Mouse (Mus musculus): Measurements from ENCODE around the gene Mmab. TPM values are rescaled to one million over a fixed set of nuclear protein-coding genes. Genes with fewer than 3 reads are reported as not detected.

The Mmab gene
- polyA plus RNA-seq (2015; fragmentation: Nextera tagmentation; extraction: Ambion mirVana): 19.7 and 24.3 TPM in 2 replicates

DNA sequence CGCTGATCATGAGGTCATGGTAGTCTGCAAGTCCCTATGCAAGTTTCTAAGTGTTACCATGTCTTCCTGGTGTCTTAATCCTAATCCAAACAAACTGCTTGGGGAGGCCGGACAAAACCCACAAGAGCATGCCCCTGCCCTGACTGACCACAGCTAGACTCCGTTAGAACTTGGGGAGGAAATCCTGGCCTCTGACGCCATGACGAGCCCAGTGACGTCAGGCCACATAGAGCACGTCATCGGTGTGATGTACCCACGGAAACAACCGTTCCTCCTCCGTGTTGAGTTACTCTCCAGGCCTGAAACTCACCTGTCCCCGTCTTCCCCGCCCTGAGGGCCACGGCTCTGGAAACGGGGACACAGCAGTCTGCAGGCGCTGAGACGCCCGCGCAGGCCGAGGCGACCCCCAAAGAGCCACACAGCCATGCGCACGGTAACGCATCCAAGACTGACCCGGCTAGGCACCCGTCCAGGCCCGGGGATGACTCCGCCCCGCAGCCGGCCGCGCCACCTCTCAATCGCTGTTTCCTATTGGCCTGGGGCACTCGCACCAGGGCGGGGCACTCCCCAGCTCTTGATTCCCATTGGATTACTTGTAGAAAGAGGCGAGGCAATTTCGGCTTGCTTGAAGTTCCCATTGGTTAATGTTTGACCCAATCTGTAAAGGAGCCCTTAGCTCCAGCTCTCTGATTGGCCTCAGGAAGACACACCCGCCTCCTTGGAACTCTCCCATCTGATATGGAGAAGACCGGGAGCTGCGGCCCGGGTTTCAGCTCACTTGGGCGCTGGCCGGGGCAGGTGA is at the start of gene Mmab, which contains the start of gene Mvk:
Gene Mmab (minus strand): TSS at position 495 of the 802 bp plus-strand sequence.
Gene Mvk (plus strand): TSS at position 704 of the 802 bp plus-strand sequence.
- H3K27ac ChIP-seq: peak within 1 kb of the TSS; percentile 69
- peak within 1 kb of the TSS; percentile 84 for H3K9ac ChIP-seq
- peaks cover 12% of the 10 kb centered on the region for H3K4me1 ChIP-seq (replicated peaks)
- peak; percentile 98 for ATAC-seq (replicated peaks; ENCODE audit: insufficient number of reproducible peaks, insufficient read depth, low FRiP score, low read depth)
- peak within 1 kb of the TSS; percentile 90 for H3K4me3 ChIP-seq
- WGBS: 3% methylated on average over 43 of the region's 43 CpGs
- no peaks in the 10 kb centered on the region for H3K27me3 ChIP-seq
- H3K36me3 ChIP-seq: 0 out of 2 replicates have a peak, but pooled peaks cover 4% of the 10 kb centered on the region
- H3K4me2 ChIP-seq: peak within 1 kb of the TSS; percentile 90
- H3K9me3 ChIP-seq (replicated peaks): no peaks in the 10 kb centered on the region

DNA sequence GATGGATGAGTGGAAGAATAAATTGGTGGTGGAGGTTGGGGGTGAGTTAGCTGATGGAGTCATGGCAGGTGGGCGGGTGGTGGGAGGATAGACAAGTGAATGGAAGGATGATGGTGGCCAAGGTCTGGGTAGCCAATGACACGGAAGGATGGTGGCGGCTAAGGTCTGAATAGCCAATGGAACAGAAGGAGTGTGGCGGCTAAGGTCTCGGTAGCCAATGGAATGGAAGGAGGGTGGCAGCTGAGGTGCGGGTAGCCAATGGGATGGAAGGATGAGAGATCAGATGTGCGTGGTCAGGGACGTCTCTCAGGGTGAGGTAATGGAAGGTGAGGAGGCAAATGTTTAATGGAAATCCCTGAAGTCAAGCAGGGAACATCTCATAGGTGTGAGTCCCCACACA is 46.4 kb upstream of the Mmab start:
- ATAC-seq (replicated peaks; ENCODE audit: insufficient number of reproducible peaks, insufficient read depth, low FRiP score, low read depth): no peak
- Histone ChIP-seq H3K4me2 (no peak overlapping the region), H3K27me3 (no peaks in the 10 kb centered on the region), H3K36me3 (no peaks in the 10 kb centered on the region), H3K4me3 (no peak overlapping the region), H3K27ac (no peak overlapping the region), H3K9ac (no peak overlapping the region), H3K4me1 (replicated peaks) (no peaks in the 10 kb centered on the region), H3K9me3 (replicated peaks) (no peaks in the 10 kb centered on the region)
- whole genome bisulfite sequencing: 92% methylated on average over 8 of the region's 8 CpGs

- Histone ChIP-seq H3K4me2 (no peak overlapping the region), H3K36me3 (no peaks in the 10 kb centered on the region), H3K4me1 (replicated peaks) (no peaks in the 10 kb centered on the region), H3K27ac (no peak overlapping the region), H3K9ac (no peak overlapping the region), H3K27me3 (no peaks in the 10 kb centered on the region), H3K4me3 (no peak overlapping the region), H3K9me3 (replicated peaks) (no peaks in the 10 kb centered on the region)
- 83% methylated on average over 6 of the region's 6 CpGs for WGBS
- ATAC-seq (replicated peaks; ENCODE audit: insufficient number of reproducible peaks, insufficient read depth, low FRiP score, low read depth): no peak
These were observed 45.7 kb upstream of the Mmab start for GRCm38 (mm10) chr5:114489570-114489969.

DNA sequence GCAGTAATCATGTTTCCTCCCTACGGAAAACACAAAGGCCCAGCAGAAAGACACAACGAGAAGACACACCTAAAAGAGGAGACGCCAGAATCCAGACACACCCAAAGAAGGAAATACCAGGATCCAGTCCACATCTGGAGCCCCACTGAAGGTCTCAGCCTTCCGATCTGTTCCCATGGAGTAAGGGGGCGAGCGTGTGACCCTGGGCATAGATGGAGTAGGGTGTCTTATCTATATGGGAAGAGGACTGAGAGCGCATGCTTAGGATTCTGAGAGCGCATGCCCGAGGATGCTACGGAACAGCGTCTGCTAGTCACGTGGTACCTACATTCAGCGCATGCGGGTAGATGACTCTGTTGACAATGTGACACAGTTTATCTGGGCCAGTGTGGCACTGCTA is 41.8 kb upstream of the Mmab start:
- Histone ChIP-seq H3K4me3 (no peak overlapping the region), H3K9me3 (replicated peaks) (no peaks in the 10 kb centered on the region), H3K27ac (no peak overlapping the region), H3K27me3 (no peaks in the 10 kb centered on the region), H3K4me2 (no peak overlapping the region), H3K4me1 (replicated peaks) (no peaks in the 10 kb centered on the region), H3K36me3 (no peaks in the 10 kb centered on the region), H3K9ac (no peak overlapping the region)
- ATAC-seq (replicated peaks; ENCODE audit: insufficient number of reproducible peaks, insufficient read depth, low FRiP score, low read depth): no peak
- 64% methylated on average over 14 of the region's 14 CpGs for WGBS

- Histone ChIP-seq H3K27me3 (no peaks in the 10 kb centered on the region), H3K27ac (no peak overlapping the region), H3K4me2 (no peak overlapping the region), H3K4me1 (replicated peaks) (no peaks in the 10 kb centered on the region), H3K4me3 (no peak overlapping the region), H3K9ac (no peak overlapping the region), H3K36me3 (no peaks in the 10 kb centered on the region), H3K9me3 (replicated peaks) (no peaks in the 10 kb centered on the region)
- 32% methylated on average over 14 of the region's 14 CpGs for WGBS
- no peak for ATAC-seq (replicated peaks; ENCODE audit: insufficient number of reproducible peaks, insufficient read depth, low FRiP score, low read depth)
These were observed 38.7 kb upstream of the Mmab start for GRCm38 (mm10) chr5:114482587-114483011.

DNA sequence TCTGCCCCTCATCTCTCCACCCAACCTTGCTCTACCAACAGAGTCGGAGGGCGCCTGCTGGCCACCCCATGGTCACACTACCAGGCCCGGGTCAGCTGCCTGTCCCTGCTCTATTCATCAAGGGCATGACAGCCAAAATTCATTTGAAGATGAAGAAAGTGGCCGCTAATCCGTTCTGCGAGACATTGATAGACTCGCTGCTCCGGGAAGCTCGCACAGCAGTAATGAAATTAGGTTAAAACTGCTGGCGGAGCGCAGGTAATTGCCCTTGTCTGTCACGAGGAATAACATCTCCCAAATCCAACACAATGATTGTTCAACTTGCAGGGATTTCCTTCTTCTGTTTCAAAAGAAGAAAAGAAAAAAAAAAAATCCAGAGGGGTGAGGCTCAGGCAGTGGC is 34.4 kb upstream of the Mmab start:
- WGBS: 88% methylated on average over 12 of the region's 12 CpGs
- H3K4me1 ChIP-seq (replicated peaks): no peaks in the 10 kb centered on the region
- H3K27ac ChIP-seq: no peak overlapping the region
- H3K27me3 ChIP-seq: 0 out of 2 replicates have a peak, but pooled peaks cover 2% of the 10 kb centered on the region
- no peak overlapping the region for H3K9ac ChIP-seq
- no peak overlapping the region for H3K4me2 ChIP-seq
- H3K4me3 ChIP-seq: no peak overlapping the region
- H3K9me3 ChIP-seq (replicated peaks): no peaks in the 10 kb centered on the region
- ATAC-seq (replicated peaks; ENCODE audit: insufficient number of reproducible peaks, insufficient read depth, low FRiP score, low read depth): no peak
- H3K36me3 ChIP-seq: no peaks in the 10 kb centered on the region

DNA sequence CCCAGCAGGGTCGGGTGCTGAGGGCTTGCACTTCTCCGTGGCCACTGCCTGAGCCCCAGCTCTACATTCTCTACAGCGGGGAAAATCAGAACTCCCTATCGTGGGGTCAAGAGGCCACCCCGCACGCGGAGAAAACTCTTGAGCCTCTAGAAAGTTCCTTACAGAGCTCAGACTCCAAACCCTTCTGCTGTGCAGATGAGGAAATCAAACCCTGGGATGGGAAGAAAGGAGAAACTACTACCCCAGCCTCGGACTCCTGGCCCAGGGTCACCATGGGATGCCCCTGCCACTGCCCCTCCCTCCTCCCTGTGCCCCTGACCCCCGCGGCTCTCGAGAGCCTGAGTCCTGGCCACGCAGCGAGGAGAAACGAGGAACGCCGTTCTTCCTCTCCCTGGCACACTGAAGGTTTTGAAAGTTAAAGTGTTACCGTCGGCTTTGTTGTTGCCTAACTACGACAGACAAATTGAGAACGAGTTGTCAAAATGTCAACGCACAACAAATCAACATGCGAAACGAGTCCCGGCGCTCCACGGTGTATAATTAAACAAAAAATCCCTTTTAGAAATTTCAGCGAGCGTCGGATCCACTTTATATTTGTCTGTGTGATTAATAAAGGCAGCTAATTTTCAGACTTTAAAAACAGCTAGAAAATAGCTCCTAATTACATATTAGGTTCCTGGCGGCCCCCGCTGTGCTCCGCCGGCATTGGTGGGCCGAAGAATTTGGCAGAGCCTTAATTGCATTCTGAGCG is 31.1 kb upstream of the Mmab start:
- H3K4me1 ChIP-seq (replicated peaks): no peaks in the 10 kb centered on the region
- no peak overlapping the region for H3K27ac ChIP-seq
- H3K4me3 ChIP-seq: no peak overlapping the region
- no peaks in the 10 kb centered on the region for H3K9me3 ChIP-seq (replicated peaks)
- 0 out of 2 replicates have a peak, but pooled peaks cover 2% of the 10 kb centered on the region for H3K27me3 ChIP-seq
- no peaks in the 10 kb centered on the region for H3K36me3 ChIP-seq
- ATAC-seq (replicated peaks; ENCODE audit: insufficient number of reproducible peaks, insufficient read depth, low FRiP score, low read depth): no peak
- 58% methylated on average over 35 of the region's 35 CpGs for WGBS
- H3K9ac ChIP-seq: no peak overlapping the region
- no peak overlapping the region for H3K4me2 ChIP-seq

GRCm38 (mm10) chr5:114470359-114470758 is 26.5 kb upstream of the Mmab start:
- Histone ChIP-seq H3K27ac (no peak overlapping the region), H3K4me1 (replicated peaks) (peaks cover 19% of the 10 kb centered on the region)
- WGBS: 76% methylated on average over 3 of the region's 3 CpGs

DNA sequence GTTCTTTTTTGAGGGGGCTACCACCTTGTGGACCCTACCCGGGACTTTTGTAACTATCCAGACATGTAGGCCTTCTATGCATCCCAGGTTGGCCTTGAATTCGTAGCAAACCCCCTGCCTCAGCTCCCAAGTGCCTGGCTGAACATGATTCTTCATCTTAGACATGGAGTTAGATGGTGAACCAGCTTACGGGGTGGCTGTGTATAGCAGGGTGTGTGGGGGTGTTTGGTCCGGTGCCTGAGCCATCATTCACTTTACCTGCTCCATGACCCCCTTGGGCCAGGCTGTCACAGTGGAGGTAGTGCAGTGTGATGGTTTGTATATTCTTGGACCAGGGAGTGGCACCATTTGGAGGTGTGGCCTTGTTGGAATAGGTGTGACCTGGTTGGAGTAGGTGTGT is 24.1 kb upstream of the Mmab start:
- Histone ChIP-seq H3K27ac (peak overlapping the region; percentile 70), H3K27me3 (no peaks in the 10 kb centered on the region), H3K36me3 (no peaks in the 10 kb centered on the region), H3K9me3 (replicated peaks) (no peaks in the 10 kb centered on the region), H3K4me1 (replicated peaks) (peaks cover 23% of the 10 kb centered on the region), H3K9ac (peak overlapping the region; percentile 20; the same call in 1 of the 2 replicates), H3K4me3 (no peak overlapping the region), H3K4me2 (peak overlapping the region; percentile 66)
- ATAC-seq (replicated peaks; ENCODE audit: insufficient number of reproducible peaks, insufficient read depth, low FRiP score, low read depth): no peak
- WGBS: 71% methylated on average over 4 of the region's 4 CpGs

More at GRCm38 (mm10) chr5:114470359-114470758, 26.5 kb upstream of the Mmab start:
- Histone ChIP-seq H3K4me3 (no peak overlapping the region), H3K27me3 (no peaks in the 10 kb centered on the region), H3K9me3 (replicated peaks) (no peaks in the 10 kb centered on the region), H3K36me3 (no peaks in the 10 kb centered on the region), H3K9ac (no peak overlapping the region), H3K4me2 (no peak overlapping the region)
- ATAC-seq (replicated peaks; ENCODE audit: insufficient number of reproducible peaks, insufficient read depth, low FRiP score, low read depth): no peak

- peak; percentile 77 for ATAC-seq (replicated peaks; ENCODE audit: insufficient number of reproducible peaks, insufficient read depth, low FRiP score, low read depth)
- no peaks in the 10 kb centered on the region for H3K9me3 ChIP-seq (replicated peaks)
- H3K27ac ChIP-seq: peak overlapping the region; percentile 70
- H3K4me3 ChIP-seq: peak overlapping the region; percentile 39
- peak overlapping the region; percentile 66 for H3K4me2 ChIP-seq
- H3K4me1 ChIP-seq (replicated peaks): peaks cover 23% of the 10 kb centered on the region
- WGBS: 4% methylated on average over 12 of the region's 13 CpGs
- no peaks in the 10 kb centered on the region for H3K36me3 ChIP-seq
- peak overlapping the region; percentile 20 for H3K9ac ChIP-seq
- no peaks in the 10 kb centered on the region for H3K27me3 ChIP-seq
These were observed 23.6 kb upstream of the Mmab start for GRCm38 (mm10) chr5:114467430-114467829.

DNA sequence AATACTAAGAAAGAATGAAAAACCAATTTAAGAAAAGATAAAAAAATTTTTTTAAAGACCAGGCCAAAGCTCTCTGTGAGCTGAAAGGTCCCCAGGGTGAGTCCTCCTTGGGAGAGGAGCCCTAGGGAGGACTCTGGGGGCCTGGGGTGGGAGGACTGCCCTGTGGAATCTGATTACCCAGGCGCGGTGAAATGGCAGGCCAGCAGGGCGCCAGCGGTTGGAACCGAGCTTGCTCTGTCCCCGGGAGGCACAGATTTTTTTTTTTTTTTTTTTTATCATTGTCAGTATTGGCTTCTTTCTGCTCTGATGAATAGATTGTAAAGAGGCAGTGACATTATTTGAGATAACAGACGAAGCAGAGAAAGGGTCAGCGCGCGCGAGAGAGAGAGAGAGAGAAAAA is 23.2 kb upstream of the Mmab start:
- 2% methylated on average over 11 of the region's 11 CpGs for WGBS
- Histone ChIP-seq H3K27ac (peak overlapping the region; percentile 70), H3K4me1 (replicated peaks) (peaks cover 23% of the 10 kb centered on the region), H3K27me3 (no peaks in the 10 kb centered on the region), H3K4me2 (peak overlapping the region; percentile 66), H3K9me3 (replicated peaks) (no peaks in the 10 kb centered on the region), H3K9ac (peak overlapping the region; percentile 20), H3K4me3 (peak overlapping the region; percentile 39), H3K36me3 (no peaks in the 10 kb centered on the region)
- 0 out of 2 replicates have a peak, but pooled peaks have one; percentile 48 for ATAC-seq (replicated peaks; ENCODE audit: insufficient number of reproducible peaks, insufficient read depth, low FRiP score, low read depth)

All from heart, embryonic 15.5 days (tissue).